Mouse (Mus musculus) kidney, adult 2 months (tissue): ENCODE measurements at regions not wholly inside any gene's neighbourhood (a gene's known extent, or its start where the extent isn't known, plus 50 kb on each side); places are given as distances from the start of the nearest gene placed in this dataset.

ENCODE experiments used
- CTCF ChIP-seq: fragments of 200-500 bp; conservative IDR thresholded peaks from 2 replicates; pipeline ENCODE4 v1.5.1; 2011; ENCODE audit warnings: low read depth, mild to moderate bottlenecking, control low read depth, low read length, moderate library complexity, mixed read lengths; ENCODE audit not compliant: insufficient read depth, insufficient read length
- POLR2A ChIP-seq: fragments of 200-500 bp; IDR thresholded peaks from one replicate; pipeline ENCODE4 v1.6.1; 2011; ENCODE audit warnings: low read depth, low read length, control low read depth

GRCm38 (mm10) chr12:110207246-110207852 lies 71.5 kb upstream of the Dio3 start:
- TF ChIP-seq POLR2A (no peak), CTCF (no peak)
